Mouse (Mus musculus): ENCODE data around the gene Ltb4r2.

GRCm38 (mm10) chr14:55788256-55789050 is 27.2 kb downstream of the Ltb4r2 start, which contains the start of gene Ripk3:
- TF ChIP-seq CTCF (IDR thresholded peaks at IDR 0.05; ENCODE audit: borderline replicate concordance, control insufficient read depth, extremely low read depth, insufficient read depth, low read length, poor library complexity) (no peak), POLR2A (IDR thresholded peaks at IDR 0.05; ENCODE audit: control insufficient read depth, extremely low read depth, insufficient read depth, low read length, poor library complexity) (no peak)
